Mouse (Mus musculus) heart, adult 2 months (tissue): ENCODE measurements around the gene Cenpo. TPM values are rescaled to one million over a fixed set of nuclear protein-coding genes. Genes with fewer than 3 reads are reported as not detected.

Experiments
- DNase-seq, 2 experiments: peaks; one replicate each; pipeline ENCODE4 v3.0.0; 2021
- H3K27ac ChIP-seq: fragments of 200-600 bp; 2 replicates; pipeline ENCODE4 v1.8.1; 2022
- H3K27me3 ChIP-seq: fragments of 200-500 bp; 2 replicates; pipeline ENCODE4 v1.6.1; 2012; ENCODE audit warnings: mild to moderate bottlenecking, low read length, inconsistent platforms, mixed read lengths; ENCODE audit not compliant: control insufficient read depth, insufficient read depth
- H3K36me3 ChIP-seq: fragments of 200-500 bp; 2 replicates; pipeline ENCODE4 v1.6.1; 2012; ENCODE audit warnings: low read length, inconsistent platforms; ENCODE audit not compliant: control insufficient read depth, insufficient read depth
- H3K4me1 ChIP-seq: fragments of 200-500 bp; 2 replicates; pipeline ENCODE4 v1.6.1; 2011; ENCODE audit warnings: low read length; ENCODE audit not compliant: control insufficient read depth, insufficient read depth
- H3K4me3 ChIP-seq: fragments of 200-600 bp; 2 replicates; pipeline ENCODE4 v1.8.1; 2022
- H3K79me2 ChIP-seq: fragments of 200-500 bp; replicated peaks from 2 replicates; pipeline ENCODE4 v1.6.1; 2012; ENCODE audit warnings: mild to moderate bottlenecking, inconsistent platforms, low read length, moderate library complexity, mixed read lengths; ENCODE audit not compliant: control insufficient read depth, insufficient read depth
- H3K9ac ChIP-seq: fragments of 200-500 bp; 2 replicates; pipeline ENCODE4 v1.6.1; 2012; ENCODE audit warnings: low read depth, mild to moderate bottlenecking, control low read depth, inconsistent platforms, low read length, mixed read lengths
- CTCF ChIP-seq: fragments of 200-600 bp; IDR thresholded peaks from 2 replicates; pipeline ENCODE4 v1.8.1; 2022; ENCODE audit warnings: antibody characterized with exemption, mild to moderate bottlenecking, moderate library complexity
- EP300 ChIP-seq: fragments of 200-500 bp; IDR thresholded peaks from 2 replicates; pipeline ENCODE4 v1.6.1; 2011; ENCODE audit warnings: low read depth, low read length, control low read depth; ENCODE audit not compliant: insufficient read depth
- POLR2A ChIP-seq: fragments of 200-500 bp; IDR thresholded peaks from 2 replicates; pipeline ENCODE4 v1.6.1; 2011; ENCODE audit warnings: mild to moderate bottlenecking, low read depth, low read length, control low read depth; ENCODE audit not compliant: insufficient read depth
- WGBS: fragments of 180-500 bp; shearing (Covaris S2); methylation state at CpG from one replicate; pipeline ENCODE4 v1.1.7; 2018; 5-methylcytosine and 5-hydroxymethylcytosine counted together
- intact Hi-C: fragments of 180-260 bp; cut with DNase I; formaldehyde crosslinking; loops from one replicate; pipeline ENCODE4 v1.15.1; 2025
- polyA plus RNA-seq: library from polyadenylated mRNA; depleted of rRNA; stranded (reverse); fragments of >200 nt; gene quantifications from 2 replicates; pipeline ENCODE4 v1.2.3, GENCODE M21; 2012
- total RNA-seq, 2 experiments: library from RNA; stranded (reverse); gene quantifications; 2 replicates each; pipeline ENCODE4 v1.2.3; 2021

Gene Cenpo
- total and polyA plus RNA-seq, 3 experiments: 1.9 to 3.5 (median 2.0) TPM

GRCm38 (mm10) chr12:4193025-4193740 lies 40.9 kb downstream of the Cenpo start:
- Histone ChIP-seq H3K36me3 (no peaks in the 10 kb centered on the region), H3K27ac (no peak overlapping the region), H3K27me3 (no peaks in the 10 kb centered on the region), H3K9ac (no peak overlapping the region), H3K79me2 (no peaks in the 10 kb centered on the region), H3K4me3 (no peak overlapping the region), H3K4me1 (peaks cover 2% of the 10 kb centered on the region)
- intact Hi-C loops: no loop called here
- DNase-seq: no peak
- TF ChIP-seq CTCF (no peak), POLR2A (no peak), EP300 (no peak)
- 47% methylated on average over 10 of the region's 10 CpGs for WGBS

- H3K27ac ChIP-seq: no peak overlapping the region
- no peak for TF ChIP-seq POLR2A
- no peak for TF ChIP-seq EP300
- TF ChIP-seq CTCF: no peak
- H3K27me3 ChIP-seq: no peaks in the 10 kb centered on the region
- no peak for DNase-seq
- WGBS: 85% methylated on average over 6 of the region's 6 CpGs
- no peak overlapping the region for H3K9ac ChIP-seq
- H3K4me1 ChIP-seq: peaks cover 2% of the 10 kb centered on the region
- no peaks in the 10 kb centered on the region for H3K79me2 ChIP-seq
- no peak overlapping the region for H3K4me3 ChIP-seq
- intact Hi-C loops: no loop called here
- H3K36me3 ChIP-seq: no peaks in the 10 kb centered on the region
Measured at GRCm38 (mm10) chr12:4192514-4192913, 41.6 kb downstream of the Cenpo start.

GRCm38 (mm10) chr12:4189060-4189447 lies 45.0 kb downstream of the Cenpo start:
- DNase-seq: peak in 1 of 2 experiments; percentile 16
- Histone ChIP-seq H3K27ac (no peak overlapping the region), H3K4me3 (no peak overlapping the region), H3K9ac (no peak overlapping the region), H3K79me2 (no peaks in the 10 kb centered on the region), H3K4me1 (peaks cover 2% of the 10 kb centered on the region), H3K27me3 (no peaks in the 10 kb centered on the region), H3K36me3 (no peaks in the 10 kb centered on the region)
- intact Hi-C loops: no loop called here
- TF ChIP-seq CTCF (peak; percentile 25), EP300 (no peak), POLR2A (no peak)
- 55% methylated on average over 5 of the region's 5 CpGs for WGBS

- DNase-seq: peak; percentile 82
- Histone ChIP-seq H3K27ac (no peak overlapping the region), H3K36me3 (no peaks in the 10 kb centered on the region), H3K79me2 (no peaks in the 10 kb centered on the region), H3K27me3 (no peaks in the 10 kb centered on the region), H3K4me1 (peaks cover 2% of the 10 kb centered on the region), H3K9ac (no peak overlapping the region), H3K4me3 (no peak overlapping the region)
- 42% methylated on average over 14 of the region's 14 CpGs for WGBS
- no peak for TF ChIP-seq EP300
- TF ChIP-seq POLR2A: no peak
- no peak for TF ChIP-seq CTCF
- intact Hi-C loops: no loop called here
Measured at GRCm38 (mm10) chr12:4188171-4189059, 45.7 kb downstream of the Cenpo start.

- H3K4me3 ChIP-seq: no peak overlapping the region
- WGBS: 36% methylated on average over 2 of the region's 2 CpGs
- H3K27ac ChIP-seq: no peak overlapping the region
- H3K27me3 ChIP-seq: no peaks in the 10 kb centered on the region
- no peak overlapping the region for H3K9ac ChIP-seq
- DNase-seq: no peak
- TF ChIP-seq CTCF (no peak), EP300 (no peak), POLR2A (no peak)
- H3K79me2 ChIP-seq: no peaks in the 10 kb centered on the region
- H3K36me3 ChIP-seq: no peaks in the 10 kb centered on the region
- H3K4me1 ChIP-seq: peaks cover 1% of the 10 kb centered on the region
- intact Hi-C loops: no loop called here
Measured at GRCm38 (mm10) chr12:4184648-4185047, 49.4 kb downstream of the Cenpo start.

GRCm38 (mm10) chr12:4180507-4180906 lies 53.6 kb downstream of the Cenpo start:
- no peak overlapping the region for H3K9ac ChIP-seq
- whole genome bisulfite sequencing: 68% methylated on average over 3 of the region's 3 CpGs
- no peak overlapping the region for H3K4me3 ChIP-seq
- no peak for TF ChIP-seq POLR2A
- TF ChIP-seq EP300: no peak
- no peak for TF ChIP-seq CTCF
- H3K27me3 ChIP-seq: no peaks in the 10 kb centered on the region
- no peaks in the 10 kb centered on the region for H3K79me2 ChIP-seq
- no peaks in the 10 kb centered on the region for H3K36me3 ChIP-seq
- no peaks in the 10 kb centered on the region for H3K4me1 ChIP-seq
- no peak overlapping the region for H3K27ac ChIP-seq
- intact Hi-C loops: no loop called here
- DNase-seq: no peak
